Mouse (Mus musculus): ENCODE measurements around the gene Pom121l2. TPM values are rescaled to one million over a fixed set of nuclear protein-coding genes. Genes with fewer than 3 reads are reported as not detected.

The Pom121l2 gene
- not detected in 2 replicates for polyA plus RNA-seq (2015; fragmentation: Nextera tagmentation; extraction: Ambion mirVana)

- H3K4me1 ChIP-seq (replicated peaks; ENCODE audit: insufficient read depth, low read length): peaks cover 6% of the 10 kb centered on the region; the same call in 1 of the 2 replicates
- ATAC-seq (replicated peaks; ENCODE audit: low FRiP score, low read depth): peak; percentile 67; the same call in 1 of the 2 replicates
- under 1% methylated on average over 58 of the region's 58 CpGs for WGBS
- peak within 1 kb of the TSS; percentile 52 for H3K4me3 ChIP-seq (replicated peaks; ENCODE audit: low read depth, low read length)
- H3K27me3 ChIP-seq (ENCODE audit: insufficient read depth, low read length): peaks cover 18% of the 10 kb centered on the region
- peak within 1 kb of the TSS; percentile 65 for H3K9ac ChIP-seq (ENCODE audit: low read depth, low read length)
- no peak for TF ChIP-seq CTCF (IDR thresholded peaks at IDR 0.05; ENCODE audit: low read depth)
- H3K9me3 ChIP-seq (replicated peaks; ENCODE audit: low read length): no peaks in the 10 kb centered on the region
- peak; percentile 58 for DNase-seq (ENCODE audit: low spot score)
- no peak within 1 kb of the TSS for H3K27ac ChIP-seq
- H3K4me2 ChIP-seq (ENCODE audit: low read length): peak within 1 kb of the TSS; percentile 94
- H3K36me3 ChIP-seq (ENCODE audit: insufficient read depth, low read length): no peaks in the 10 kb centered on the region
Measured at GRCm38 (mm10) chr13:21980981-21981802, at the start of gene Pom121l2. Gene Pom121l2, plus strand, starts transcription at chr13:21981194.

DNA sequence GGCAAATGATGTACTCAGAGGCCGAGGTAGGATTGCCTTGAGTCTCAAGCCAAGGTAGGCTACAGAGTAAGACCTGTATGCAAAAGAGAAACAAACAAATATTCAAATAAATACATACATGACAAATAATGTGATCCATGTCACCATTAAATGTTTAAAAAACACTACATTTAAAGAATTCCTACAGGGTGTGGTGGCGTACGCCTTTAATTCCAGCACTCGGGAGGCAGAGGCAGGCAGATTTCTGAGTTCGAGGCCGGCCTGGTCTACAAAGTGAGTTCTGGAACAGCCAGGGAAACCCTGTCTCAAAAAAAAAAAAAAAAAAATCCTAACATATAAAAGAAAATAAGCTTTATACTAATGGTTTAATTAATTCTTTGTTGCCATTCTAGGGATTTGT lies 49.3 kb upstream of the Pom121l2 start:
- Histone ChIP-seq H3K4me2 (ENCODE audit: low read length) (no peak overlapping the region), H3K4me1 (replicated peaks; ENCODE audit: insufficient read depth, low read length) (no peaks in the 10 kb centered on the region), H3K27me3 (ENCODE audit: insufficient read depth, low read length) (no peaks in the 10 kb centered on the region), H3K9me3 (replicated peaks; ENCODE audit: low read length) (no peaks in the 10 kb centered on the region), H3K9ac (ENCODE audit: low read depth, low read length) (no peak overlapping the region), H3K36me3 (ENCODE audit: insufficient read depth, low read length) (no peaks in the 10 kb centered on the region), H3K4me3 (replicated peaks; ENCODE audit: low read depth, low read length) (no peak overlapping the region), H3K27ac (no peak overlapping the region)
- 69% methylated on average over 6 of the region's 6 CpGs for WGBS
- no peak for ATAC-seq (replicated peaks; ENCODE audit: low FRiP score, low read depth)
- TF ChIP-seq CTCF (IDR thresholded peaks at IDR 0.05; ENCODE audit: low read depth): no peak
- DNase-seq (ENCODE audit: low spot score): no peak

- H3K4me2 ChIP-seq (ENCODE audit: low read length): peak overlapping the region; percentile 18
- H3K4me3 ChIP-seq (replicated peaks; ENCODE audit: low read depth, low read length): peak overlapping the region; percentile 10; the same call in 1 of the 2 replicates
- H3K27ac ChIP-seq: no peak overlapping the region
- no peak for DNase-seq (ENCODE audit: low spot score)
- ATAC-seq (replicated peaks; ENCODE audit: low FRiP score, low read depth): no peak
- no peaks in the 10 kb centered on the region for H3K9me3 ChIP-seq (replicated peaks; ENCODE audit: low read length)
- no peak for TF ChIP-seq CTCF (IDR thresholded peaks at IDR 0.05; ENCODE audit: low read depth)
- no peaks in the 10 kb centered on the region for H3K27me3 ChIP-seq (ENCODE audit: insufficient read depth, low read length)
- H3K36me3 ChIP-seq (ENCODE audit: insufficient read depth, low read length): no peaks in the 10 kb centered on the region
- no peak overlapping the region for H3K9ac ChIP-seq (ENCODE audit: low read depth, low read length)
- WGBS: 19% methylated on average over 28 of the region's 28 CpGs
- H3K4me1 ChIP-seq (replicated peaks; ENCODE audit: insufficient read depth, low read length): no peaks in the 10 kb centered on the region
Measured at GRCm38 (mm10) chr13:21933626-21934548, 47.1 kb upstream of the Pom121l2 start.

DNA sequence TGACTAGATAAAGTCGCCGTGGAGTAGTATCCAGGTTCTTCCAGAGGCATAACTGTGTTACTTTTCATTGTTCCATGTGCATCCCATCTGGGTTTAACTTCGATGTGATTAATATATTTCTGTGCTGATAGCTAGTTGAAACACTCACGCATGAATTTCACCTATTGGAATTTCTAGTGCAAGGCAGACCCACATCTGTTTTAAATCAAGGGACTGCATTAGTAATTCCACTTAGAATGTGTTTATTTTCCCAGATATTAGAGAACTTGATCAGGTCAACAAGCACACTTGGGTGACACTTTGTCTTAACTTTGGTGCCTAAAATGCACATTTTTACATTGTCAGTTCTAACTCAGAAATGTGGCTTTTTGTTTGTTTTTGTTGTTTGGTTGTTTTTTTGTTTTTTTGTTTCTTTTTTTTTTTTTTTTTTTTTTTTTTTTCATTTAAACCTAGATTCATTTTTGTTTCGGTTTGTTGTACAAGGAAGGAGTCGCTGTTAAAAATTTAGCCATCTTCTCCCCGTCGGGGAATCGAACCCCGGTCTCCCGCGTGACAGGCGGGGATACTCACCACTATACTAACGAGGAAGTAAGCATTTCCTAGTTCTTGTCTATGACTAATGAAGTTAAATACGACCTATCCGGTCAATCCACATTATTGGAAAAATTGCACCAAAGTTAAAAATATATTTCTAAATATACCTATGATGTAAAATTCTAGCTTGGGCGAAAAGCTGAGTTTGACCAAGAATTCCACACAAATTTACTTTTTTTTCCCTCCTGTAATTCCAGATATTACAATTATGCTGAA lies 45.8 kb upstream of the Pom121l2 start:
- Histone ChIP-seq H3K4me3 (replicated peaks; ENCODE audit: low read depth, low read length) (no peak overlapping the region), H3K4me2 (ENCODE audit: low read length) (no peak overlapping the region), H3K36me3 (ENCODE audit: insufficient read depth, low read length) (no peaks in the 10 kb centered on the region), H3K9me3 (replicated peaks; ENCODE audit: low read length) (no peaks in the 10 kb centered on the region), H3K27me3 (ENCODE audit: insufficient read depth, low read length) (no peaks in the 10 kb centered on the region), H3K27ac (no peak overlapping the region), H3K9ac (ENCODE audit: low read depth, low read length) (no peak overlapping the region), H3K4me1 (replicated peaks; ENCODE audit: insufficient read depth, low read length) (no peaks in the 10 kb centered on the region)
- no peak for TF ChIP-seq CTCF (IDR thresholded peaks at IDR 0.05; ENCODE audit: low read depth)
- ATAC-seq (replicated peaks; ENCODE audit: low FRiP score, low read depth) (no peak), DNase-seq (ENCODE audit: low spot score) (peak; percentile 65)
- WGBS: 22% methylated on average over 17 of the region's 17 CpGs

- no peak for TF ChIP-seq CTCF (IDR thresholded peaks at IDR 0.05; ENCODE audit: low read depth)
- H3K4me2 ChIP-seq (ENCODE audit: low read length): peak overlapping the region; percentile 5; the same call in 1 of the 2 replicates
- DNase-seq (ENCODE audit: low spot score) (peak; percentile 38), ATAC-seq (replicated peaks; ENCODE audit: low FRiP score, low read depth) (no peak)
- no peak overlapping the region for H3K27ac ChIP-seq
- no peaks in the 10 kb centered on the region for H3K4me1 ChIP-seq (replicated peaks; ENCODE audit: insufficient read depth, low read length)
- H3K27me3 ChIP-seq (ENCODE audit: insufficient read depth, low read length): no peaks in the 10 kb centered on the region
- no peaks in the 10 kb centered on the region for H3K9me3 ChIP-seq (replicated peaks; ENCODE audit: low read length)
- no peak overlapping the region for H3K9ac ChIP-seq (ENCODE audit: low read depth, low read length)
- H3K36me3 ChIP-seq (ENCODE audit: insufficient read depth, low read length): no peaks in the 10 kb centered on the region
- 10% methylated on average over 7 of the region's 7 CpGs for WGBS
- H3K4me3 ChIP-seq (replicated peaks; ENCODE audit: low read depth, low read length): no peak overlapping the region
Measured at GRCm38 (mm10) chr13:21935833-21936232, 45.2 kb upstream of the Pom121l2 start.

Data from kidney, postnatal 0 days (tissue).